Mouse (Mus musculus): ENCODE data around the gene Dut.

GRCm38 (mm10) chr2:125268876-125269275 is 21.9 kb downstream of the Dut start:
- TF ChIP-seq POLR2A (IDR thresholded peaks at IDR 0.05; ENCODE audit: low read depth, low read length), result no peak
- no peak for TF ChIP-seq EP300 (IDR thresholded peaks at IDR 0.05; ENCODE audit: low read length)
- no peak for TF ChIP-seq CHD1 (IDR thresholded peaks at IDR 0.05; ENCODE audit: low read depth, low read length)
- TF ChIP-seq MAFK (IDR thresholded peaks at IDR 0.05; ENCODE audit: insufficient replicate concordance, low read length), result no peak
- TF ChIP-seq CTCF (conservative IDR thresholded peaks at IDR 0.05 in 1 of 2, IDR thresholded peaks at IDR 0.05 in 1 of 2; ENCODE audit: low read depth in 2 of 2, low read length in 2 of 2), result no peak
- TF ChIP-seq CHD2 (IDR thresholded peaks at IDR 0.05; ENCODE audit: low read length), result no peak
- TF ChIP-seq JUN (IDR thresholded peaks at IDR 0.05; ENCODE audit: insufficient read depth, low read depth, low read length), result no peak
- TF ChIP-seq ETS1 (conservative IDR thresholded peaks at IDR 0.05; ENCODE audit: low read depth, low read length), result no peak
- TF ChIP-seq SMC3 (IDR thresholded peaks at IDR 0.05; ENCODE audit: low read depth, low read length), result no peak
- no peak for TF ChIP-seq E2F4 (IDR thresholded peaks at IDR 0.05; ENCODE audit: insufficient replicate concordance, low read depth, low read length)
- TF ChIP-seq ZMIZ1 (IDR thresholded peaks at IDR 0.05; ENCODE audit: low read depth, low read length), result no peak
- TF ChIP-seq JUND (conservative IDR thresholded peaks at IDR 0.05; ENCODE audit: low read depth, low read length), result no peak
- no peak for TF ChIP-seq POLR2AphosphoS2 (IDR thresholded peaks at IDR 0.05; ENCODE audit: low read depth, low read length)
- no peak for TF ChIP-seq UBTF (IDR thresholded peaks at IDR 0.05; ENCODE audit: low read depth, low read length)

Data from CH12.LX (cell line).